Mouse (Mus musculus) bone marrow macrophage, adult 2 months (primary cell): Measurements from ENCODE around the gene Kcnj8.

ENCODE experiments used
- CTCF ChIP-seq: IDR thresholded peaks from 2 replicates; pipeline ENCODE4 v1.5.1; 2012; ENCODE audit warnings: low read depth, mild to moderate bottlenecking, low read length, moderate library complexity
- POLR2A ChIP-seq: IDR thresholded peaks from 2 replicates; pipeline ENCODE4 v1.6.1; 2012; ENCODE audit warnings: mild to moderate bottlenecking, low read depth, low read length, borderline replicate concordance

DNA sequence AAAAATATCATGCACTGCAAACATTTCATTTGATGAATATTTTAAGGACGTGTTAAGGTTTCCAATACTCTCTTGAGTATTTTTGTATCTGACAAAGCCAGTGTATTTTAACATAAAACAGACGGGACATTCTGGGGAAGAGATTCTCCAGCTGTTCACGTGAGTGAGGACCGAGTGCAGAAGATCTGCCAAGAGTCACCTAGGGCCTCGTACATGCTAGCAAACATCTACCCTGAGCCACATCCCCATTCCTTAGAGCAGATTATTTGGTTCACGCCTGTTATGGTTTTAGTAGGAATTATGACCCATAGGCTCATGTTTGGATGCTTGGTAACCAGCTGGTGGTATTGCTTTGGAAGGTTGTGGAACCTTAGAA lies 28.6 kb downstream of the Kcnj8 start:
- TF ChIP-seq POLR2A: no peak
- no peak for TF ChIP-seq CTCF
